Mouse (Mus musculus) cortical plate, adult 2 months (tissue): Measurements from ENCODE around the gene Med27.

ENCODE experiments used
- CTCF ChIP-seq: fragments of 200-500 bp; IDR thresholded peaks from 2 replicates; pipeline ENCODE4 v1.5.1; 2011; ENCODE audit warnings: mild to moderate bottlenecking, control low read depth, low read length; ENCODE audit not compliant: insufficient read depth; ENCODE audit errors: extremely low read depth
- POLR2A ChIP-seq: fragments of 200-500 bp; IDR thresholded peaks from 2 replicates; pipeline ENCODE4 v1.6.1; 2011; ENCODE audit warnings: mild to moderate bottlenecking, low read length, control low read depth; ENCODE audit not compliant: insufficient read depth; ENCODE audit errors: extremely low read depth

DNA sequence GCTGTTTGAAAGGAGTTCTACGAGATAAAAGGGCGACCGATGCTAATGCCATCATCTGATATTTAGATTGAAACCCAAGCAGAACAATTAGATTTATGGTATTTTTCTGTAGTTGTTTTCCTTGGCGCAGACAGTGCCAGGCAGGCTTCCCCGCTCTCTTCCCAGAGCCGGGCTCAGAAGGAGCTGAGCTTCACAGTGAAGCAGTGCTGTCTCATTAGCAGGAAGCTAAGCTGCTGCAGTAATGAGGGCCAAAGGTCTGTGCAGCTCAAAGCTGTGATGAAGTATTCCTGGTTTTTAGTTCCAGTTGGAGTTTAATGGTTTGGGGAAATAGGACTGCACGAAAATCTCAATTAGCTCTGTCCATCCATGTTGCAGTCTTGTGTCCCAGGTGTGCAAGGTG lies 61.1 kb downstream of the Med27 start:
- TF ChIP-seq CTCF (no peak), POLR2A (no peak)
